In the genomic region with DNA sequence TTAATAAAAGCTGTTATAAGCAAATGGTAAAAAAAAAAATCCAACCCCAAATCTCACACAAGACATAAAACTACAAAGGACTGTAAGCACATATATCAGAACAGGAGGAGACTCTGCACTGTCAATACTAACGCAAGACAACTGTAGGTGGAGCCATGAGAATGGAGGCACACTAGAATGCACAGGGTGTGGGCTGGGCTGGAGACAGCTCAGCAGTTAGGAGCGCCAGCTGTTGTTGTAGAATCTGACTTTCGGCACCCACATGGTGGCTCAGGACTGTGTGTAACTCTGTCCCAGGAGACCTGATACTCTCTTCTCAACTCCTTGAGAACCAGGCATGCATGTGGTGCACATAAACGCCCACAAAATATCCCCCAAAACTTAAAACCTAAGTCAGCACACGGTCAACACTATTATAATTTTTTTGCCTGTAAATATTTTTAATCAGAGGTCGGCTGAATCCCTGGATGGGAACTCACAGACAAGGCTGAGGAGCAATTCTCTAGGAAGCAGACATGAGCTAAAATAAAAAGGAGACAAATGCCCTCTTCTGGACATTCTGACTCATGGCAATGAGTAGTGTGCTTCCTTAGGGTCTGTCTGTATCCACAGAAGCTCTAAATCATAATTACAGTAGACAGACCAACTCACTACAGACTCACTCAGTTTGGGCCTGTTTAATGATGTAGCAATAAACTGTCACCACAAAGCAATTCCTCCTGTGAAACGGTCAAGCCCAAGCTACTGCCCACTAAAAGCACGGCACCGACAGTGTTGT, we compare ENCODE assay signal across 14 mouse cellular contexts. TPM values are rescaled to one million over a fixed set of nuclear protein-coding genes. Genes with fewer than 3 reads are reported as not detected.
DNase-seq lines count a peak whose midpoint lies in the region; ATAC-seq and TF ChIP-seq lines count a peak whose summit lies in the region.
"Had no signal": no experiment of that assay in that cellular context is flagged by ENCODE, and none has a peak within 500 bp of the region (broad histone marks: within the 10 kb centered on the region; RNA-seq: fewer than 3 reads in every experiment).

No protein-coding gene starts in this region.

- WGBS in liver, postnatal 0 days (ENCODE audit: insufficient replicate concordance): 74% methylated on average over 9 of the region's 9 CpGs

- DNase-seq in frontal cortex, adult 2 months (ENCODE audit: extremely low spot score in 1 of 2, low spot score in 1 of 2): peak; percentile 3 to 42
- DNase-seq in frontal cortex, postnatal 25 days (ENCODE audit: low spot score in 2 of 2): no peak
- DNase-seq in liver, postnatal 0 days: no peak
- no peak for DNase-seq in liver
- peak; percentile 45 for DNase-seq in Muller cell, postnatal 12 days (ENCODE audit: inconsistent ontology term)
- DNase-seq in retina, postnatal 7 days (ENCODE audit: low read depth, low spot score): peak; percentile 32
- DNase-seq in cerebellum, postnatal 36 days: no peak
- DNase-seq in cerebellum, adult 11 months: no peak
- DNase-seq: lung, adult 18-20 months had no signal

- H3K4me1 ChIP-seq in liver, postnatal 0 days (ENCODE audit: insufficient read depth): no peaks in the 10 kb centered on the region
- H3K4me1 ChIP-seq: forebrain, embryonic 12.5 days; neural tube, embryonic 13.5 days had no signal

- H3K4me3 ChIP-seq in liver, postnatal 0 days (ENCODE audit: low read depth, low read length): no peak overlapping the region
- H3K4me3 ChIP-seq: forebrain, embryonic 12.5 days; neural tube, embryonic 13.5 days had no signal

- 0 out of 2 replicates have a peak, but pooled peaks have one; percentile 20 for TF ChIP-seq CTCF in liver, postnatal 0 days (IDR thresholded peaks at IDR 0.05; ENCODE audit: low read depth)

- peaks cover 41% of the 10 kb centered on the region for H3K36me3 ChIP-seq in liver, postnatal 0 days (replicated peaks; ENCODE audit: insufficient read depth, low read length)

- no peak for TF ChIP-seq EP300 in liver, postnatal 0 days (IDR thresholded peaks at IDR 0.05; ENCODE audit: low read depth)

- no peaks in the 10 kb centered on the region for H3K27me3 ChIP-seq in liver, postnatal 0 days (ENCODE audit: insufficient read depth, low read length)
- H3K27me3 ChIP-seq: forebrain, embryonic 12.5 days; neural tube, embryonic 13.5 days had no signal

- no peak overlapping the region for H3K27ac ChIP-seq in liver, postnatal 0 days (ENCODE audit: low read depth)
- H3K27ac ChIP-seq: forebrain, embryonic 12.5 days; neural tube, embryonic 13.5 days had no signal

- H3K9ac ChIP-seq in liver, postnatal 0 days (replicated peaks): no peak overlapping the region
- H3K9ac ChIP-seq: forebrain, embryonic 12.5 days; neural tube, embryonic 13.5 days had no signal

- H3K9me3 ChIP-seq in liver, postnatal 0 days (ENCODE audit: low read length): no peaks in the 10 kb centered on the region
- H3K9me3 ChIP-seq: forebrain, embryonic 12.5 days; neural tube, embryonic 13.5 days had no signal

- no peak overlapping the region for H3K4me2 ChIP-seq in liver, postnatal 0 days (ENCODE audit: low read depth, low read length)
- H3K4me2 ChIP-seq: forebrain, embryonic 12.5 days; neural tube, embryonic 13.5 days had no signal

- ATAC-seq in liver, postnatal 0 days: no peak
- ATAC-seq: CD4-positive, CD25-positive, alpha-beta regulatory T cell, adult 4 months had no signal

RNA-seq across cellular contexts. Expression of gene Cnot10, which starts 25.6 kb away (rescaled TPM):
- 78.8 and 83.4 TPM in 2 replicates for polyA plus RNA-seq in frontal cortex, adult 2 months (2012; rRNA removed)
- polyA plus RNA-seq in liver, postnatal 0 days (2015; fragmentation: Nextera tagmentation; extraction: Ambion mirVana): 14.4 and 15.8 TPM in 2 replicates

RNA-seq across cellular contexts. Expression of gene Trim71, which starts 50.2 kb away (rescaled TPM):
- polyA plus RNA-seq in frontal cortex, adult 2 months (2012; rRNA removed): 0.13 and 0.26 TPM in 2 replicates
- polyA plus RNA-seq in liver, postnatal 0 days (2015; fragmentation: Nextera tagmentation; extraction: Ambion mirVana): 0.05 and 0.06 TPM in 2 replicates
- polyA plus RNA-seq: CD4-positive, CD25-positive, alpha-beta regulatory T cell, adult 4 months; heart, embryonic 14.5 days; large intestine, adult 2 months had no signal

Comparison
In these comparisons a context has a peak if more than half of its experiments do, and no peak if none do; other contexts are left out.
1. DNase-seq: peak in frontal cortex, adult 2 months (2 of 2), Muller cell, postnatal 12 days (single experiment) and retina, postnatal 7 days (single experiment); none in frontal cortex, postnatal 25 days (0 of 2), liver, postnatal 0 days (single experiment), liver (single experiment), cerebellum, postnatal 36 days (0 of 2) and cerebellum, adult 11 months (single experiment).